Mouse (Mus musculus) left cerebral cortex, adult 11 months (tissue): ENCODE measurements around the gene Tspan14.

Experiments
- DNase-seq: peaks from one replicate; pipeline ENCODE4 v3.0.0; 2022; ENCODE audit warnings: low spot score

The Tspan14 gene

GRCm38 (mm10) chr14:40917632-40918031, 49.0 kb downstream of the Tspan14 start:
- peak; percentile 80 for DNase-seq

GRCm38 (mm10) chr14:40916667-40917066, 49.9 kb downstream of the Tspan14 start:
- no peak for DNase-seq

DNA sequence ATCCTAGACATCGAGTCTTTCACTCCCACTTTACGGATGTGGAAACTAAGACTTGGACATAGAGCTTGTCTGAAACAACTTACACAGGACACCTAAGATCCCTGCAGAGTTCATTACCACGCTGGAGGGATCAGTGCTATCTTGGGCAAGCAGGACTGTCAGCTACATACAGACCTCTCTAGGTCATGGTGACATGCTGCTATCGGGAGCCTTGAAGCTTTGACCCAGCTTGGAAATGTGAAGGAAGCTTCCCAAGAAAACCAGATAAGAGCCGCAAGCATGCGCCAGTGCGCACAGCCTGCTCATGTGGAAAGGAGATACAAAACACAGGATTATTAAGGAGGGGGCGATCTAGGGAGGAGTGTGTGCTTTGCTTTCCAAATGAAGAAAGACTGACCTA, 50.8 kb downstream of the Tspan14 start:
- DNase-seq, result no peak

DNA sequence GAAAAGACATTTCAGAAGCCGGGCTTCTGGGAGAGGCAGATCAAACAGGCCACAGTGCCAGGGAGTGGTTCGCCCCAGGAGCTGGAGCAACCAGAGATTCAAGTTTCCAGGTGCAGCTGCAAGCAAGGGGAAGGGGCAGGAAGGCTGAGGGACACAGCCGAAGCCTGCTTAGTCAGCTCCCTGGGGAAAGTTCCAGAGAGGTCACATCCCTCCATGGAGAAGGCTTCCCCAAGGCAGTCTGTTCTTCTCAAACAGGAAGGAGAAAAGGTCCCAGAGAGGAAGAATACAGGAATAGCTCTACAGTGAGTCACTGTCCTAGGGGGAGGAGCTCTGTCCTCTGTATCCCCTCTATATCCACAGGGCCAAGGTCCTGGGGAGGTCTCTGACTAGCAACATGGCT, 51.9 kb downstream of the Tspan14 start:
- DNase-seq, result no peak

- DNase-seq, result no peak
These were observed 52.9 kb downstream of the Tspan14 start for GRCm38 (mm10) chr14:40913709-40914108.

- no peak for DNase-seq
These were observed 55.1 kb downstream of the Tspan14 start for GRCm38 (mm10) chr14:40911529-40911928.

DNA sequence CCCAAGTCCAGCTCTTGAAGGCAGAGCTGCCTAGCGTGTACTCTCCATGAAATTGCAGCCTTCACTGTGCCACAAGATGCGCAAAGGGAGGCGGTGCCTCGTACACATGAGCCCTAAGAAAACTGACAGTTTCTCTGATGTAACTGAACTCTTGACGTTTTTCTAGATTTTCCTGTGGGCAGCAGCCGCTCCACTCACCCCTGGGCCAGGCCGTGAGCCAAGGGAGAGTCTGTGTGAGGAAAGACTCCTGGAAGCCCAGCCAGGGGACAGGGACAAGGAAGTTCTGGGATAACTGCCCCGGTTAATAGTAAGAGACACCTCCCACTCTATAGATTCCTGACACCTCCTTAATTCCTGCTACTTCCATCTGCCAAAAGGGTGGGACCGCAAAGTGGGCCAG, 57.8 kb downstream of the Tspan14 start:
- DNase-seq, result no peak

- DNase-seq, result no peak
These were observed 59.8 kb downstream of the Tspan14 start for GRCm38 (mm10) chr14:40906770-40907169.

DNA sequence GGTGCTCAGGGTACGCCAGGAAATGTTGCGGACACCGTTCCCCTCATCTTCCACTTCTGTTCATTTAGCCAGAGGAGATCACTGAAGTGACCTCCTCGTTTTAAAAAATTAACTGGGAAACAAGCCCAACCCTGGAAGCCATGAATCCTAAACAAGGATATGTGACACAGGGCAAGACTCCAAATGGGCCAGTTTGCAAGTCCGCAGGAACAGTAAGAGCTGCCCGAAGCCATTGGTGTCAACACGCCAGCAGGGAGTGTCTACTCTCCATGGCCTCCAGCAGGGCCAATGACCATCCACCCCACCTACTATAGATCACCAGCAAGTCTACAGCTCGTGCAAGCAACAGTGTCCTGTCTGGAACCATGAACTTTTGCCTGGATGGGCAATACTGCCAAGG, 60.8 kb downstream of the Tspan14 start:
- DNase-seq, result no peak

DNA sequence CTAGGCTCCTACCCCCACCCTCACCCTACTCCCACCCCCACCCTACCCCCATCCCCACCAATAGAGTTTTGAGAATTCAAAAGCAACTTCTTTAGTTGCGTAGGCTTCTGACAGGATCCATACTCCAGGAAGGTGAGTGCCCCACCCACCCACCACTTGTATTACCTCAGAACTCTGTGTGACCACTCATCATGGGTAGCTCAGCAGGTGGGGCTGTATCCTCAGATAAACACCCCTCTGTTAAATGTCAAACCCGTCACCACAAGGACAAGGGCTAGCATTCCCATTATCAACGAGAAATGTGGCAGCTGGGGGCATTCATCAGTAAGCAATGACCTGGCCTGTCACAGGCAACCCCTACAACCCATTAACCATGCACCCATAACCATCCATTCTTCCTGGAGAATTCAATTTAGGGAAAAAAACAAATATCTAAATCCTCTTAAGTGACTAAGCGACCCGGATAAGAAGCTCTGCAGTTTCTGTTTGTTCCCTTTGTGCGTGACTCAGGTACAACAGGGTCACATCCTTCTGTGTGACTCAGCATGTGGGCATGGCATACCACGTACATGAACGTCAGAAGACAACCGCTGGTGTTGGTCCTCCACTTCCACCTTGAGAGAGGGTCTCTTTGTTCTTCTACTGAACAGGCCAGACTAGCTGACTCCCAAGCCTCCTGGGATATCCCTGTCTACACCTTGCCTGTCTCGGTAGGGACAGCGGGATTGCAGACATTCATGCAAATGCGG, 64.1 kb downstream of the Tspan14 start:
- DNase-seq, result no peak

DNA sequence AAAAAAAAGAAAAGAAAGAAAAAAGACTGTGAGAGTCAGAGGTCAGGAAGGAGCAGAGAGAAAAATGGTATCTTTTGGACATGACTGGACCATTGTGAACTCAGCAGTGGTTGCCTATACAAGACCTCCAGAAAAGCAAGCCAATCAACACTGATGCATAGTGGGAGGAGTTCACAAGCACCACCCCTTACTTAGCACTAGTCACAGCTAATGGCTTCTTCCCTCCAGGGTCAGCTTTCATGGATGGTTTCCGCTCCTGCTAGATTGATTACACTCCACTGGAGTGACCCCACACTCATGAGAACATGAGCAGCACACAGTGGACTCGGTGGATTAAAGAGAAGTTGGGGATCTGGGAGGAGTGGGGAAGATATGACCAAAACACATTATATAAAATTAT, 66.3 kb downstream of the Tspan14 start:
- DNase-seq, result no peak

DNA sequence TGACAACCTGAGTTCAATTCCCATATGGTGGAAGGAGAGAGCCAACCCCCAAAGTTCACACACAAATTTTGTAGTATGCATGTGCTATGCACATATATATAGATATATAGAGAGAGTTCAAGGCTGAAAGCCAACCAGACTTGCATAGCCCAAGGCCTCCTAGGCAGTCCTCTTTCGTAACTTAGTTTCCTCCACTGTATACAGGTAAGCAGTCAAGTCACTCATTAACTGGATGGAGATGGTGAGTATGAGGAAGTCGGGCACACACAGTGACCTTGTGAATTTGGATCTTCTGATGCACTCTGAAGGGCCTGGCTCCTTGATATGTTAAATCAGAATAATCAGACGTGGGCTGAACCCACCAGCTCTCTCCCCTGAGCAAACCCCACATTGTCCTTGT, 68.7 kb downstream of the Tspan14 start:
- no peak for DNase-seq

DNA sequence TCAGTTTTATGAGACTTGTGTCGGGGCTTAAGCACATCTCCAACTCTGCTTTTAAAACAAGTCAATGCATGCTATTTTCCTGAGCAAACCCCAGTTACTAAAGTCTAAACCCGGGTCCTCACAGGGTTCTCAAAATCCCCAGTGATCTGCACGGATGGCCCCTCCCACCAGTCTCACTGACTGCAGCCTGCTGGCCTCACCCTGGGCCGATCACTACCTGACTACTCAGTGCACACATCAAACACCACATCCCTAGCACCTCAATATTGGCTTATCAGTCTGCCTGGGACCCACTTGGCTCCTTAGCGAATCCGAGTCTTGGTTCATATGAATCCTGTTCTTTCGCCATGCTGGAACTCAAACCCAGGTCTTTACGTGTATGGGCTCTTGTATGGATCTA, 70.9 kb downstream of the Tspan14 start:
- DNase-seq, result no peak

GRCm38 (mm10) chr14:40894576-40895247, 71.9 kb downstream of the Tspan14 start:
- DNase-seq, result peak; percentile 75

- no peak for DNase-seq
These were observed 72.7 kb downstream of the Tspan14 start for GRCm38 (mm10) chr14:40893884-40894283.

GRCm38 (mm10) chr14:40893196-40893595, 73.4 kb downstream of the Tspan14 start, which contains the start of gene Sh2d4b:
Gene Sh2d4b, minus strand, starts transcription at chr14:40893266.
- DNase-seq, result no peak

- no peak for DNase-seq
These were observed 74.2 kb downstream of the Tspan14 start for GRCm38 (mm10) chr14:40892326-40892825.

DNA sequence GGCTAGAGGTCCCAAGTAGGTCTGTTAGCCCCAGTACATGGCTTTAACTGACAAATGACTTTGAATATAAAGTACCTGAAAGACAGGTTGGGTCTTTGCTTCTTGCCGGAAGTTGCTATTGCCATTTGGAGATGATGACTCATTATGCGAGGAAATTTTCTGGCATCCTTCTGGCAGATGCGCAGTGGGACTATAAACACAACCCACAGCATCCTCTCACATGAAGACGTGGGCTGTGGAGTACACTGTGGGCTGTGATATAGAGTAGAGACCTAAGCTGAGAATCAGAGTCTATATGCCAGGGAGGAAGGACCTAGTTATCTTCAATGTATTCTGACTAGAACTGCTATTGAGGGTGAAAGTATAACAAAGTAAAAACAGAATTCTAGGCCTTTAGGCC, 75.1 kb downstream of the Tspan14 start:
- DNase-seq, result no peak

DNA sequence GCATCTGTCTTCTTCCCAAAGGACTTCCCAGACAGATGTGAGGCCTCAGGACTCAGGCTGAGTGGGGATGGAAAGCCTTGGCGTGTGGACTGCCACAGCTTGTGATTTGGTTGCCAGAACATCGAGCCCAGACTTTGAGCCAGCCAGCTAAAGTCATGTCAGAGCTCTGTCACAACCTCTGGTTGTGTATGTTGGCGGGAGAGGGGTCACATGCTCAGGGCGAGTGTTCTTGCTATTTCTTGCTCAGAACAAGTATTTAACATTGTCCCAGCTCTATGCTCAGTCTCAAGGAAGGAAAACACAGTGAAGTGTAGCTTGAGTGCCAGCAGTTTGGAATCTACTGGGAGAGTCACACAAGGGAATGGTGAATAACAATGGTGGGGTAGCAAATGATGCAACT, 76.9 kb downstream of the Tspan14 start:
- DNase-seq, result no peak

DNA sequence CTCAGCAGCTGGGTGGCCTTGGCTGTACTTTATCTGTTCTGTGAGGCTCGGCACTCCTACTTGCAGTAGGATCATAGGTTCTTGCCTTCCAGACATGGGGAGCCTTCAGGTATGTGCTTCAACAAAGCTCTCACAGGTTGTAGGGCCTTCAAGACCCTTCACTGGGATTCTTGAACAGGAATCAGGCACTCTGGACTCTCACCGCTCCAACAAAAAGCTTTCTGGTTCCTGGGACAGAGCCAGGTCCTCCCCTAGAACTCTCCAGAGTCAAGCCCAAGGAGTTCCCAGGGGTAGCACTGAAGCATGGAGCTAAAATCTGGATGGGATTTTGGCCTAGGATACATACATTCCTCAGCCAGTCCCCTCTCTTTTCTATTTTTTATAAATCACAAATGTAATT, 77.4 kb downstream of the Tspan14 start:
- no peak for DNase-seq

DNA sequence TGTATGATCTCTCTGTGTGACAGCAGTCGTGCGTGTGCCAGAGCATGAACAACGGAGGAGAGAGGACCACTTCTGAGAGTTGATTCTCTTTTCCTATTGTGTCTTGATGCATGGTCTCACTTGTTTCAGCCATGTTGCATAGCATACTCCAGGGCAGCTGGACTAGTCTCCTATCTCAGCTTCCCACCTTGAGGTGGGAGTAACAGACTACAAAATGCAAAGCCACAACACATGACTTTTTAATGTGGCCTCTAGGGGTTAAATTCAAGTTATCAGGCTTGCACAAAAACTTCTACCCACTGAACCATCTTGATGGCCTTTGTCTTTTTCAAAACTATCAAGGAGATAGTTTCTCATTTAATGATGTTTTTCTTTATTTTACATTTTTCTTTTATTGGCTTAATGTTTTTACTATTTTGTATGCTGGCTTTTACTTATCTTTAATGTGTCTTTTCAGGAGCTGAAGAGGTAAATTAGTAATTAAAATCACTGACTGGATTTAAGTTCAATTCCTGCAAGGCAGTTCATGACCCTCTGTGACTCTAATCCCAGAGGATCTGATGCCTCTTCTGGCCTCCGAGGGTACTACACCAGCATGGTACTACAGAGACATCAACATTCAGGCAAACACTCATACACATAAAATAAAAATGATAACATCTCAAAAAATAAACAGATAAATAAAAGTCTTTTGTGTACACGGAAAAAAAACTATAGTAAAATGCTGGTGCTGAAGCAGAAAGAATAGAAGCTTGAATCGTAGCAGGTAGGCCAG, 80.0 kb downstream of the Tspan14 start:
- no peak for DNase-seq

DNA sequence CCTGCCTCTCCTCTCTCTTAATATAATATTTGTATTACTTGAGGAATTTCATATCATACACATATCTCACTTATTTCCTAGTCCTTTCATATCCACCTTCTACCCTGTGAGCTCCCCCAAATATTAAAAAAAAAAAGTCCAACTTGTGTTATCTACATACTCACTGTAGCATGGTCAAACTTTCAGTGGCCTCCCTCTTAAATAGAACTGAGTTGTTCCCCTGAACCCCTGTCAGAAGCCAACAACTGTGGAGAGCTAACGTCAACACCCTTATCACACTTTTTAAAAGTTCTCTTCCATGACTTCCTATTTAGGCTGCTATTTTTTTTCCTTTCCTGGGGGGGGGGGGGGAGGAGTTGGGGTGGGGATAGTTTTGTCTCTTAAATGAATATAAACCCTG, 80.9 kb downstream of the Tspan14 start:
- no peak for DNase-seq

GRCm38 (mm10) chr14:40885225-40885624, 81.4 kb downstream of the Tspan14 start:
- DNase-seq, result peak; percentile 22
